Mouse (Mus musculus) heart, embryonic 10.5 days (tissue): ENCODE results near the gene Bst2. TPM values are rescaled to one million over a fixed set of nuclear protein-coding genes. Genes with fewer than 3 reads are reported as not detected.

Experiments used
- DNase-seq: peaks from one replicate; pipeline ENCODE4 v3.0.0-alpha.2; 2017; ENCODE audit warnings: low spot score
- H3K27ac ChIP-seq: fragments of 300-500 bp; sonication (generic); 2 replicates; pipeline ENCODE4 v1.5.1; 2016; ENCODE audit warnings: mild to moderate bottlenecking
- H3K27me3 ChIP-seq: fragments of 300-500 bp; sonication (generic); 2 replicates; pipeline ENCODE4 v1.6.1; 2016; ENCODE audit warnings: mild to moderate bottlenecking; ENCODE audit not compliant: poor library complexity, insufficient read depth, severe bottlenecking
- H3K36me3 ChIP-seq: fragments of 300-500 bp; sonication (generic); 2 replicates; pipeline ENCODE4 v1.6.1; 2016; ENCODE audit warnings: mild to moderate bottlenecking, moderate library complexity
- H3K4me1 ChIP-seq: fragments of 300-500 bp; sonication (generic); 2 replicates; pipeline ENCODE4 v1.6.1; 2016; ENCODE audit warnings: mild to moderate bottlenecking
- H3K4me3 ChIP-seq: fragments of 300-500 bp; sonication (generic); 2 replicates; pipeline ENCODE4 v1.5.1; 2016; ENCODE audit warnings: mild to moderate bottlenecking, moderate library complexity
- H3K9me3 ChIP-seq: fragments of 300-500 bp; sonication (generic); 2 replicates; pipeline ENCODE4 v1.6.1; 2016; ENCODE audit warnings: mild to moderate bottlenecking, moderate library complexity
- WGBS: fragments of 180-500 bp; shearing (Covaris S2); methylation state at CpG from one replicate; pipeline ENCODE4 v1.1.7; 2016; 5-methylcytosine and 5-hydroxymethylcytosine counted together
- polyA plus RNA-seq: library from polyadenylated mRNA; unstranded; fragments of >200 nt; fragmentation: Nextera tagmentation; extraction: Ambion mirVana; gene quantifications from 2 replicates; pipeline ENCODE4 v1.2.1, GENCODE M21; 2016

Gene Bst2
- 16.8 and 20.7 TPM in 2 replicates for polyA plus RNA-seq

- no peaks in the 10 kb centered on the region for H3K9me3 ChIP-seq
- H3K27me3 ChIP-seq: peaks cover 17% of the 10 kb centered on the region
- H3K36me3 ChIP-seq: no peaks in the 10 kb centered on the region
- DNase-seq: peak; percentile 94
- WGBS: 2% methylated on average over 37 of the region's 37 CpGs
- H3K4me1 ChIP-seq: peaks cover 27% of the 10 kb centered on the region
- H3K4me3 ChIP-seq: peak within 1 kb of the TSS; percentile 64
- peak within 1 kb of the TSS; percentile 77 for H3K27ac ChIP-seq
These were observed at the start of gene Bst2 for GRCm38 (mm10) chr8:71537028-71537867. Gene Bst2 (minus strand): TSS chr8:71537456.

- H3K9me3 ChIP-seq: no peaks in the 10 kb centered on the region
- H3K36me3 ChIP-seq: peaks cover 17% of the 10 kb centered on the region; the same call in 1 of the 2 replicates
- H3K4me3 ChIP-seq: no peak overlapping the region
- DNase-seq: no peak
- 70% methylated on average over 2 of the region's 2 CpGs for WGBS
- H3K27me3 ChIP-seq: peaks cover 14% of the 10 kb centered on the region
- H3K27ac ChIP-seq: no peak overlapping the region
- H3K4me1 ChIP-seq: peaks cover 7% of the 10 kb centered on the region
These were observed 49.6 kb upstream of the Bst2 start for GRCm38 (mm10) chr8:71586891-71587290.

- H3K9me3 ChIP-seq: no peaks in the 10 kb centered on the region
- 42% methylated on average over 9 of the region's 9 CpGs for whole genome bisulfite sequencing
These were observed 42.9 kb upstream of the Bst2 start for GRCm38 (mm10) chr8:71580201-71580600.

GRCm38 (mm10) chr8:71579476-71579875 lies 42.2 kb upstream of the Bst2 start:
- Histone ChIP-seq H3K27ac (no peak overlapping the region), H3K27me3 (peaks cover 42% of the 10 kb centered on the region), H3K36me3 (peaks cover 20% of the 10 kb centered on the region; the same call in 1 of the 2 replicates), H3K4me3 (no peak overlapping the region), H3K9me3 (no peaks in the 10 kb centered on the region), H3K4me1 (0 out of 2 replicates have a peak, but pooled peaks cover 2% of the 10 kb centered on the region)
- 82% methylated on average over 14 of the region's 14 CpGs for WGBS
- DNase-seq: no peak

More at GRCm38 (mm10) chr8:71580201-71580600, 42.9 kb upstream of the Bst2 start:
- Histone ChIP-seq H3K27ac (no peak overlapping the region), H3K36me3 (peaks cover 25% of the 10 kb centered on the region; the same call in 1 of the 2 replicates), H3K4me1 (no peaks in the 10 kb centered on the region), H3K4me3 (no peak overlapping the region), H3K27me3 (peaks cover 46% of the 10 kb centered on the region)
- DNase-seq: no peak

GRCm38 (mm10) chr8:71579009-71579408 lies 41.8 kb upstream of the Bst2 start:
- no peak for DNase-seq
- Histone ChIP-seq H3K4me3 (no peak overlapping the region), H3K9me3 (no peaks in the 10 kb centered on the region), H3K27me3 (peaks cover 37% of the 10 kb centered on the region), H3K27ac (no peak overlapping the region), H3K4me1 (0 out of 2 replicates have a peak, but pooled peaks cover 5% of the 10 kb centered on the region), H3K36me3 (peaks cover 15% of the 10 kb centered on the region; the same call in 1 of the 2 replicates)
- 67% methylated on average over 1 of the region's 1 CpGs for WGBS

GRCm38 (mm10) chr8:71577856-71578387 lies 40.7 kb upstream of the Bst2 start:
- DNase-seq: no peak
- peaks cover 13% of the 10 kb centered on the region; the same call in 1 of the 2 replicates for H3K36me3 ChIP-seq
- no peaks in the 10 kb centered on the region for H3K9me3 ChIP-seq
- peaks cover 35% of the 10 kb centered on the region for H3K27me3 ChIP-seq
- H3K4me1 ChIP-seq: 0 out of 2 replicates have a peak, but pooled peaks cover 5% of the 10 kb centered on the region
- H3K4me3 ChIP-seq: no peak overlapping the region
- no peak overlapping the region for H3K27ac ChIP-seq
- 55% methylated on average over 4 of the region's 4 CpGs for WGBS

GRCm38 (mm10) chr8:71575020-71575419 lies 37.8 kb upstream of the Bst2 start:
- Histone ChIP-seq H3K9me3 (no peaks in the 10 kb centered on the region), H3K36me3 (peaks cover 1% of the 10 kb centered on the region; the same call in 1 of the 2 replicates), H3K4me3 (no peak overlapping the region), H3K27me3 (peaks cover 25% of the 10 kb centered on the region), H3K27ac (no peak overlapping the region), H3K4me1 (peaks cover 16% of the 10 kb centered on the region)
- WGBS: 48% methylated on average over 1 of the region's 1 CpGs
- DNase-seq: no peak

GRCm38 (mm10) chr8:71574426-71574825 lies 37.2 kb upstream of the Bst2 start:
- 72% methylated on average over 7 of the region's 7 CpGs for WGBS
- no peak for DNase-seq
- Histone ChIP-seq H3K27ac (no peak overlapping the region), H3K4me1 (peaks cover 22% of the 10 kb centered on the region), H3K4me3 (no peak overlapping the region), H3K36me3 (no peaks in the 10 kb centered on the region), H3K27me3 (peaks cover 20% of the 10 kb centered on the region), H3K9me3 (no peaks in the 10 kb centered on the region)

GRCm38 (mm10) chr8:71572847-71573633 lies 35.8 kb upstream of the Bst2 start:
- Histone ChIP-seq H3K4me3 (no peak overlapping the region), H3K9me3 (no peaks in the 10 kb centered on the region), H3K4me1 (peaks cover 35% of the 10 kb centered on the region), H3K36me3 (no peaks in the 10 kb centered on the region), H3K27me3 (peaks cover 27% of the 10 kb centered on the region), H3K27ac (no peak overlapping the region)
- WGBS: 74% methylated on average over 9 of the region's 9 CpGs
- no peak for DNase-seq

- Histone ChIP-seq H3K27me3 (peaks cover 36% of the 10 kb centered on the region), H3K27ac (no peak overlapping the region), H3K9me3 (no peaks in the 10 kb centered on the region), H3K4me1 (peaks cover 35% of the 10 kb centered on the region), H3K36me3 (no peaks in the 10 kb centered on the region), H3K4me3 (no peak overlapping the region)
- WGBS: 73% methylated on average over 2 of the region's 2 CpGs
- DNase-seq: no peak
These were observed 34.8 kb upstream of the Bst2 start for GRCm38 (mm10) chr8:71572077-71572476.

- Histone ChIP-seq H3K27me3 (peaks cover 51% of the 10 kb centered on the region), H3K9me3 (no peaks in the 10 kb centered on the region), H3K4me3 (peak overlapping the region; percentile 73), H3K27ac (peak overlapping the region; percentile 78), H3K36me3 (no peaks in the 10 kb centered on the region), H3K4me1 (peaks cover 35% of the 10 kb centered on the region)
- DNase-seq: peak; percentile 94
- WGBS: under 1% methylated on average over 41 of the region's 41 CpGs
These were observed 33.2 kb upstream of the Bst2 start for GRCm38 (mm10) chr8:71570291-71570954.
